Mouse (Mus musculus) ES-Bruce4 (cell line): ENCODE measurements around the gene Bst1.

Source experiments
- CTCF ChIP-seq: IDR thresholded peaks from one replicate; pipeline ENCODE4 v1.8.1; 2011; ENCODE audit warnings: low read depth, low read length
- POLR2A ChIP-seq: IDR thresholded peaks from one replicate; pipeline ENCODE4 v1.8.1; 2011; ENCODE audit warnings: low read length; ENCODE audit not compliant: insufficient read depth

GRCm38 (mm10) chr5:43885060-43885820 lies 66.6 kb downstream of the Bst1 start:
- TF ChIP-seq POLR2A (no peak), CTCF (no peak)
